Mouse (Mus musculus) embryonic facial prominence, embryonic 11.5 days (tissue): ENCODE results near the gene Nol4l. TPM values are rescaled to one million over a fixed set of nuclear protein-coding genes. Genes with fewer than 3 reads are reported as not detected.
A peak's percentile ranks its signal among the peaks of the same experiment; 100 is the strongest.

Experiments used
- ATAC-seq: fragments of 200-750 bp; cut with Nextera tagmentation; replicated peaks from 2 replicates; pipeline ENCODE4 v1.8.0; 2017; ENCODE audit warnings: low read depth; ENCODE audit not compliant: insufficient number of reproducible peaks, low FRiP score, low TSS enrichment
- DNase-seq: peaks from one replicate; pipeline ENCODE4 v3.0.0-alpha.2; 2015; ENCODE audit warnings: low spot score
- H3K27ac ChIP-seq: fragments of 300-500 bp; sonication (generic); replicated peaks from 2 replicates; pipeline ENCODE4 v1.5.1; 2014; ENCODE audit warnings: mild to moderate bottlenecking, low read depth, low read length, control low read depth
- H3K27me3 ChIP-seq: fragments of 300-500 bp; sonication (generic); 2 replicates; pipeline ENCODE4 v1.6.1; 2014; ENCODE audit warnings: mild to moderate bottlenecking, low read length, moderate library complexity, mixed read lengths; ENCODE audit not compliant: control insufficient read depth, insufficient read depth
- H3K36me3 ChIP-seq: fragments of 300-500 bp; sonication (generic); replicated peaks from 2 replicates; pipeline ENCODE4 v1.6.1; 2014; ENCODE audit warnings: low read depth, mild to moderate bottlenecking, low read length, moderate library complexity, mixed read lengths; ENCODE audit not compliant: control insufficient read depth, insufficient read depth
- H3K4me1 ChIP-seq: fragments of 300-500 bp; sonication (generic); 2 replicates; pipeline ENCODE4 v1.6.1; 2014; ENCODE audit warnings: low read length, mixed read lengths; ENCODE audit not compliant: control insufficient read depth, insufficient read depth
- H3K4me2 ChIP-seq: fragments of 300-500 bp; sonication (generic); 2 replicates; pipeline ENCODE4 v1.6.1; 2014; ENCODE audit warnings: low read depth, mild to moderate bottlenecking, control low read depth, low read length, moderate library complexity
- H3K4me3 ChIP-seq: fragments of 300-500 bp; sonication (generic); 2 replicates; pipeline ENCODE4 v1.5.1; 2014; ENCODE audit warnings: low read depth, low read length, control low read depth
- H3K9ac ChIP-seq: fragments of 300-500 bp; sonication (generic); replicated peaks from 2 replicates; pipeline ENCODE4 v1.6.1; 2014; ENCODE audit warnings: mild to moderate bottlenecking, control low read depth, low read length
- H3K9me3 ChIP-seq: fragments of 300-500 bp; sonication (generic); replicated peaks from 2 replicates; pipeline ENCODE4 v1.6.1; 2016; ENCODE audit warnings: mild to moderate bottlenecking, low read length, inconsistent platforms, mixed read lengths; ENCODE audit not compliant: control insufficient read depth
- WGBS: fragments of 180-500 bp; shearing (Covaris S2); extraction: QIAGEN DNeasy Blood & Tissue Kit; methylation state at CpG from one replicate; pipeline ENCODE4 v1.1.7; 2014; 5-methylcytosine and 5-hydroxymethylcytosine counted together
- polyA plus RNA-seq: library from polyadenylated mRNA; unstranded; fragments of >200 nt; fragmentation: Nextera tagmentation; extraction: Ambion mirVana; gene quantifications from 2 replicates; pipeline ENCODE4 v1.2.1, GENCODE M21; 2014

Nol4l gene
- polyA plus RNA-seq, 1 experiment from 2014 or later: 17.6 TPM

DNA sequence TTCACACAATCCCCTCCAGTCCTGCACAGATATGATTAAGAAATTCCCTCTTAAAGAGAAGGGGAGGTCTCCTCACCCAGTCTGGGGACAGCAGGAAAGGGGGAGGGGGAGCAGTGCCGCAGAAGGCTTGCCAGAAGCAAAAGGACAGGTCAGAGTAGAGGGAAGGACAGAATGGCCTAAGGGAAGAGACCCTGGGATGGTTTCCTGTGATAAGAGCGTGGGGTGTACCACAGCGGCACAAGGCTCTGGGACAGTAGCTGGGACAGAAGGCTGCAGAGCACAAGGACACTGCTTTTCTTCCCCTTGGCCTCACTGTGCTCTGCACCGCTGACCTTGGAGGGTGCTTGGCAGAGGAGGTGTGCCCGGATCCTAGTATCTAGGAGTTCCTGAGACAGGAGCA lies 31.8 kb upstream of the Nol4l start:
- no peak overlapping the region for H3K4me3 ChIP-seq
- no peaks in the 10 kb centered on the region for H3K27me3 ChIP-seq
- no peak overlapping the region for H3K9ac ChIP-seq
- ATAC-seq (no peak), DNase-seq (no peak)
- H3K4me2 ChIP-seq: no peak overlapping the region; the same call in 1 of the 2 replicates
- no peaks in the 10 kb centered on the region for H3K9me3 ChIP-seq
- peaks cover 6% of the 10 kb centered on the region for H3K4me1 ChIP-seq
- no peak overlapping the region for H3K27ac ChIP-seq
- no peaks in the 10 kb centered on the region for H3K36me3 ChIP-seq
- 35% methylated on average over 5 of the region's 5 CpGs for WGBS

- Histone ChIP-seq H3K4me1 (peaks cover 6% of the 10 kb centered on the region), H3K4me2 (peak overlapping the region; percentile 24), H3K27ac (no peak overlapping the region), H3K9me3 (no peaks in the 10 kb centered on the region), H3K36me3 (no peaks in the 10 kb centered on the region), H3K4me3 (no peak overlapping the region), H3K9ac (no peak overlapping the region), H3K27me3 (no peaks in the 10 kb centered on the region)
- DNase-seq (peak; percentile 23), ATAC-seq (peak; percentile 45; the same call in 1 of the 2 replicates)
- 11% methylated on average over 21 of the region's 21 CpGs for WGBS
Measured at GRCm38 (mm10) chr2:153560664-153561541, 31.1 kb upstream of the Nol4l start.

GRCm38 (mm10) chr2:153559613-153560152 lies 29.9 kb upstream of the Nol4l start:
- WGBS: 59% methylated on average over 8 of the region's 8 CpGs
- Histone ChIP-seq H3K27ac (no peak overlapping the region), H3K4me3 (no peak overlapping the region), H3K36me3 (no peaks in the 10 kb centered on the region), H3K27me3 (no peaks in the 10 kb centered on the region), H3K4me1 (peaks cover 6% of the 10 kb centered on the region), H3K4me2 (no peak overlapping the region), H3K9ac (no peak overlapping the region; the same call in 1 of the 2 replicates), H3K9me3 (no peaks in the 10 kb centered on the region)
- ATAC-seq (no peak), DNase-seq (no peak)

DNA sequence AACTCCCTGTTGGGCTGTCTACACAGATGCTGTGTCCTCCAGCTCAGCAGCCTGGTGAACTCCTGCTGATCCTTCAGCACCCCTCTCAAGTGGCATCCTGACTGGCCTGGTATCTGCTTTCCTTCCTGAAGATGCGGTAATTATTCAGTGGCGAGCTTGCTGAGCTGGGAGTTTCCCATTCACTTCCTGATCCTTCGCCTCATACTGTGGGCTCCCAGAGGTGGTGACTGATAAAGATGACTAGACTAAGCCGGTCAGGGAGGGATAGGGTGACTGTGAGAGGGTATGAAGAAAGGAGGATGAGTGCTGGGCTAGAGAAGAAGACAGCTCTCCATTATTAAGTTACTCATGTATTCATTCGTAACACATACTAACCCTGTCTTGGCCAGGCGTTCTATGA lies 28.7 kb upstream of the Nol4l start:
- no peak overlapping the region for H3K9ac ChIP-seq
- no peak for ATAC-seq
- WGBS: 62% methylated on average over 6 of the region's 6 CpGs
- H3K4me3 ChIP-seq: no peak overlapping the region
- DNase-seq: no peak
- H3K9me3 ChIP-seq: no peaks in the 10 kb centered on the region
- H3K4me1 ChIP-seq: peaks cover 6% of the 10 kb centered on the region
- H3K36me3 ChIP-seq: no peaks in the 10 kb centered on the region
- no peak overlapping the region for H3K27ac ChIP-seq
- H3K4me2 ChIP-seq: no peak overlapping the region
- no peaks in the 10 kb centered on the region for H3K27me3 ChIP-seq

GRCm38 (mm10) chr2:153557259-153557658 lies 27.5 kb upstream of the Nol4l start:
- peaks cover 6% of the 10 kb centered on the region for H3K4me1 ChIP-seq
- no peak for DNase-seq
- WGBS: 86% methylated on average over 4 of the region's 4 CpGs

GRCm38 (mm10) chr2:153556208-153556607 lies 26.4 kb upstream of the Nol4l start:
- Histone ChIP-seq H3K4me1 (peaks cover 4% of the 10 kb centered on the region), H3K27ac (no peak overlapping the region), H3K4me3 (no peak overlapping the region), H3K9ac (no peak overlapping the region), H3K36me3 (no peaks in the 10 kb centered on the region), H3K27me3 (no peaks in the 10 kb centered on the region), H3K4me2 (no peak overlapping the region), H3K9me3 (no peaks in the 10 kb centered on the region)
- ATAC-seq: no peak; the same call in 1 of the 2 replicates
- 58% methylated on average over 9 of the region's 9 CpGs for WGBS
- no peak for DNase-seq

More at GRCm38 (mm10) chr2:153557259-153557658, 27.5 kb upstream of the Nol4l start:
- H3K36me3 ChIP-seq: no peaks in the 10 kb centered on the region
- H3K4me3 ChIP-seq: no peak overlapping the region
- ATAC-seq: no peak
- H3K9ac ChIP-seq: no peak overlapping the region
- no peaks in the 10 kb centered on the region for H3K27me3 ChIP-seq
- H3K9me3 ChIP-seq: no peaks in the 10 kb centered on the region
- H3K27ac ChIP-seq: no peak overlapping the region
- H3K4me2 ChIP-seq: no peak overlapping the region

DNA sequence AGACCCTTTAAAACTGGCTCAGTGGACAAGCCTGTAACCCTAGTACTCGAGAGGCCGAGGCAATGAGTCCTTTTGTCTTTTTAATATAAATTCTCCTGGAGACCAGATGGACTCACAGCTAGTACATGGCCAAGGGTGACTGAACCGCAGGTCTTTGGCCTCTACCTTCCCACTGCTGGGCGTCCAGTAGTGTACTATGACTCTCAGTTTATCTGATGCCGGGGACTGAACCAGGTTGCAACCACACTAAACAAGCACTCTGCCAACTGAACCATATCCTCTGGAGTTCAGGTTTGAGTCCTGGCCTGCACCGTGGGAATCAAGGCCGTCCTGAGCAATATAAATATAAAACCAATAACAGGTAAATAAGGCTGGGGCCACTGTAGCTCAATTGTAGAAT lies 24.8 kb upstream of the Nol4l start:
- Histone ChIP-seq H3K4me2 (no peak overlapping the region), H3K9ac (no peak overlapping the region), H3K9me3 (no peaks in the 10 kb centered on the region), H3K27ac (no peak overlapping the region), H3K27me3 (no peaks in the 10 kb centered on the region), H3K4me3 (no peak overlapping the region), H3K36me3 (no peaks in the 10 kb centered on the region), H3K4me1 (no peaks in the 10 kb centered on the region)
- ATAC-seq (no peak), DNase-seq (no peak)
- WGBS: 82% methylated on average over 7 of the region's 7 CpGs

DNA sequence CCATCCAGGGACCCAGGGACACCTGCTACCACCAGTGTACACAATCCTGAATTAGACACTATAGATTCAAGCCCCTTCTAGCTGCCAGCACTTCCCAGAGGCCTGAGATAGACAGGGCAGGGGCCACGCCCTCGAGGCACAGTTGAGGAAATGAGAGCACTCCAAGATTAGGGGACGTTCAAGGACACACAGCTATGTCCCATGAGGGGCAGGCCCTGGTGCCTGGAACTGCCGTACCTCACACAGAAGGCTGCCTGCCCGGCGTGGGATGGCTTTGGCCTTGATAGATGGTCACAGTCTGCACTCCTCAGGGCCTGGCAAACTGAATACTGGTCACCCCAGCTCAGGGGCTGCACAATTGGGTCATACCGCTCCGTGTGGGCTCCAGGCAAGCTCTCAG lies 19.7 kb upstream of the Nol4l start:
- ATAC-seq (no peak), DNase-seq (no peak)
- Histone ChIP-seq H3K36me3 (no peaks in the 10 kb centered on the region), H3K9ac (no peak overlapping the region), H3K27ac (no peak overlapping the region), H3K27me3 (no peaks in the 10 kb centered on the region), H3K4me2 (no peak overlapping the region), H3K4me3 (no peak overlapping the region), H3K4me1 (peaks cover 4% of the 10 kb centered on the region; the same call in 1 of the 2 replicates), H3K9me3 (no peaks in the 10 kb centered on the region)
- WGBS: 69% methylated on average over 8 of the region's 8 CpGs
